Mouse (Mus musculus): ENCODE data around the gene Lrrn2.

DNA sequence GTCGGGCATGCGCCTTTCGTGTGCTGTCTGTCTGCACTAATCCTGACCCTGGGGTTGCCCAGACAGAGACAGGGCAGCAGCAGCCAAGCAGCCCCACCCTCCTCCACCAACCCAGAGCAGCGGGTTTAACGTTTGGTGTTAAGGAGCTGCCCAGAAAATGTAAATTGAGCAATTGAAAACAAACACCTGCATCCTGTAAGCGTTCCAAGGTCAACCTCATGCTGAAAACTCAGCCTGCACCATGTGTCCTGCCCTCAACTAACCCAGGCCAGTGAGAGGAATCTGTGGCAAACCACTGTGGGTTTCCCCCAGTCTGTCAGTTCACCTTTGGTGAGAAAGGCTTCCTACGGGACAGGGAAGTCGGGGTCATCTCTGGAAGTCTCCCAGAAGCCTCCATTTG is 46.0 kb upstream of the Lrrn2 start:
- no peak for TF ChIP-seq POLR2A (IDR thresholded peaks at IDR 0.05; ENCODE audit: borderline replicate concordance, low read depth, low read length)
- no peak for TF ChIP-seq CTCF (IDR thresholded peaks at IDR 0.05; ENCODE audit: low read depth, low read length)
